Mouse (Mus musculus): ENCODE measurements around the gene Zfp365.

Gene Zfp365

GRCm38 (mm10) chr10:67912337-67912776 is at the start of gene Zfp365:
TSS of gene Zfp365 (minus strand) at chr10:67912662.
- DNase-seq: peak; percentile 49

- no peak for DNase-seq
These were observed 47.5 kb upstream of the Zfp365 start for GRCm38 (mm10) chr10:67959982-67960381.

GRCm38 (mm10) chr10:67955982-67956381 is 43.5 kb upstream of the Zfp365 start:
- no peak for DNase-seq

- DNase-seq: no peak
These were observed 39.2 kb upstream of the Zfp365 start for GRCm38 (mm10) chr10:67951690-67952089.

- no peak for DNase-seq
These were observed 37.7 kb upstream of the Zfp365 start for GRCm38 (mm10) chr10:67950059-67950748.

- no peak for DNase-seq
These were observed 31.1 kb upstream of the Zfp365 start for GRCm38 (mm10) chr10:67943513-67943912.

GRCm38 (mm10) chr10:67939546-67939945 is 27.1 kb upstream of the Zfp365 start:
- no peak for DNase-seq

GRCm38 (mm10) chr10:67937775-67938174 is 25.3 kb upstream of the Zfp365 start:
- no peak for DNase-seq

GRCm38 (mm10) chr10:67936944-67937343 is 24.5 kb upstream of the Zfp365 start:
- no peak for DNase-seq

GRCm38 (mm10) chr10:67932780-67933179 is 20.3 kb upstream of the Zfp365 start:
- no peak for DNase-seq

- DNase-seq: no peak
These were observed 18.9 kb upstream of the Zfp365 start for GRCm38 (mm10) chr10:67931328-67931727.

GRCm38 (mm10) chr10:67928584-67928983 is 16.1 kb upstream of the Zfp365 start:
- DNase-seq: no peak

- no peak for DNase-seq
These were observed 15.4 kb upstream of the Zfp365 start for GRCm38 (mm10) chr10:67927718-67928455.

GRCm38 (mm10) chr10:67924030-67924429 is 11.6 kb upstream of the Zfp365 start:
- no peak for DNase-seq

- no peak for DNase-seq
These were observed 9.3 kb upstream of the Zfp365 start for GRCm38 (mm10) chr10:67921777-67922176.

- DNase-seq: no peak
These were observed 7.2 kb upstream of the Zfp365 start for GRCm38 (mm10) chr10:67919706-67920105.

GRCm38 (mm10) chr10:67918194-67918899 is 5.9 kb upstream of the Zfp365 start:
- no peak for DNase-seq

GRCm38 (mm10) chr10:67917356-67917755 is 4.9 kb upstream of the Zfp365 start:
- no peak for DNase-seq

- DNase-seq: no peak
These were observed 770 bp downstream of the Zfp365 start for GRCm38 (mm10) chr10:67911447-67912336.

GRCm38 (mm10) chr10:67907931-67908330 is 4.5 kb downstream of the Zfp365 start:
- DNase-seq: no peak

- DNase-seq: no peak
These were observed 5.5 kb downstream of the Zfp365 start for GRCm38 (mm10) chr10:67906926-67907325.

GRCm38 (mm10) chr10:67906063-67906462 is 6.4 kb downstream of the Zfp365 start:
- DNase-seq: no peak

GRCm38 (mm10) chr10:67903387-67903786 is 9.1 kb downstream of the Zfp365 start:
- no peak for DNase-seq
